Mouse (Mus musculus) kidney, postnatal 0 days (tissue): ENCODE measurements around the gene Rapgef2. TPM values are rescaled to one million over a fixed set of nuclear protein-coding genes. Genes with fewer than 3 reads are reported as not detected.

ENCODE experiments used
- ATAC-seq: fragments of 200-750 bp; cut with Nextera tagmentation; replicated peaks from 2 replicates; pipeline ENCODE4 v1.8.0; 2017; ENCODE audit warnings: low read depth, moderate number of reproducible peaks, moderate TSS enrichment, moderate library complexity; ENCODE audit not compliant: low FRiP score
- DNase-seq: peaks from one replicate; pipeline ENCODE4 v3.0.0-alpha.2; 2016; ENCODE audit warnings: low spot score
- H3K27ac ChIP-seq: fragments of 300-500 bp; sonication (generic); 2 replicates; pipeline ENCODE4 v1.5.1; 2014; ENCODE audit warnings: mild to moderate bottlenecking
- H3K27me3 ChIP-seq: fragments of 300-500 bp; sonication (generic); 2 replicates; pipeline ENCODE4 v1.6.1; 2014; ENCODE audit warnings: low read length, mixed read lengths; ENCODE audit not compliant: insufficient read depth
- H3K36me3 ChIP-seq: fragments of 300-500 bp; sonication (generic); 2 replicates; pipeline ENCODE4 v1.6.1; 2014; ENCODE audit warnings: low read length, mixed read lengths; ENCODE audit not compliant: insufficient read depth
- H3K4me1 ChIP-seq: fragments of 300-500 bp; sonication (generic); replicated peaks from 2 replicates; pipeline ENCODE4 v1.6.1; 2014; ENCODE audit warnings: antibody characterized with exemption, low read length, mixed read lengths; ENCODE audit not compliant: insufficient read depth
- H3K4me2 ChIP-seq: fragments of 300-500 bp; sonication (generic); 2 replicates; pipeline ENCODE4 v1.6.1; 2014; ENCODE audit warnings: mild to moderate bottlenecking, low read length, moderate library complexity, mixed read lengths
- H3K4me3 ChIP-seq: fragments of 300-500 bp; sonication (generic); replicated peaks from 2 replicates; pipeline ENCODE4 v1.5.1; 2014; ENCODE audit warnings: low read depth, low read length
- H3K9ac ChIP-seq: fragments of 300-500 bp; sonication (generic); 2 replicates; pipeline ENCODE4 v1.6.1; 2014; ENCODE audit warnings: low read depth, low read length
- H3K9me3 ChIP-seq: fragments of 300-500 bp; sonication (generic); replicated peaks from 2 replicates; pipeline ENCODE4 v1.6.1; 2016; ENCODE audit warnings: low read length, inconsistent platforms, mixed read lengths
- CTCF ChIP-seq: IDR thresholded peaks from 2 replicates; pipeline ENCODE4 v1.5.1; 2016; ENCODE audit warnings: antibody characterized with exemption, low read depth, mild to moderate bottlenecking, moderate library complexity
- WGBS: fragments of 180-500 bp; shearing (Covaris S2); extraction: QIAGEN DNeasy Blood & Tissue Kit; methylation state at CpG from one replicate; pipeline ENCODE4 v1.1.7; 2014; 5-methylcytosine and 5-hydroxymethylcytosine counted together
- polyA plus RNA-seq: library from polyadenylated mRNA; unstranded; fragments of >200 nt; fragmentation: Nextera tagmentation; extraction: Ambion mirVana; gene quantifications from 2 replicates; pipeline ENCODE4 v1.2.1, GENCODE M21; 2015

The Rapgef2 gene
- polyA plus RNA-seq, 1 experiment from 2014 or later = 4.4 TPM

GRCm38 (mm10) chr3:79110153-79110552 is 176.2 kb downstream of the Rapgef2 start:
- H3K4me3 ChIP-seq = no peak overlapping the region
- H3K4me1 ChIP-seq = no peaks in the 10 kb centered on the region
- H3K27me3 ChIP-seq = no peaks in the 10 kb centered on the region
- H3K27ac ChIP-seq = no peak overlapping the region
- H3K9ac ChIP-seq = no peak overlapping the region
- 98% methylated on average over 6 of the region's 6 CpGs for WGBS
- ATAC-seq (no peak), DNase-seq (no peak)
- TF ChIP-seq CTCF = peak; percentile 55
- no peak overlapping the region for H3K4me2 ChIP-seq
- no peaks in the 10 kb centered on the region for H3K9me3 ChIP-seq
- H3K36me3 ChIP-seq = no peaks in the 10 kb centered on the region

GRCm38 (mm10) chr3:79108246-79108645 is 178.1 kb downstream of the Rapgef2 start:
- H3K4me3 ChIP-seq = no peak overlapping the region
- no peak overlapping the region for H3K4me2 ChIP-seq
- H3K4me1 ChIP-seq = no peaks in the 10 kb centered on the region
- ATAC-seq = no peak
- TF ChIP-seq CTCF = no peak
- no peak for DNase-seq
- H3K36me3 ChIP-seq = no peaks in the 10 kb centered on the region
- no peaks in the 10 kb centered on the region for H3K27me3 ChIP-seq
- no peak overlapping the region for H3K9ac ChIP-seq
- WGBS = 84% methylated on average over 6 of the region's 6 CpGs
- no peak overlapping the region for H3K27ac ChIP-seq
- H3K9me3 ChIP-seq = no peaks in the 10 kb centered on the region

- WGBS = 89% methylated on average over 2 of the region's 2 CpGs
- no peaks in the 10 kb centered on the region for H3K27me3 ChIP-seq
- H3K9ac ChIP-seq = no peak overlapping the region
- H3K9me3 ChIP-seq = no peaks in the 10 kb centered on the region
- H3K27ac ChIP-seq = no peak overlapping the region
- DNase-seq = no peak
- no peak overlapping the region for H3K4me2 ChIP-seq
- TF ChIP-seq CTCF = peak; percentile 27; the same call in 1 of the 2 replicates
- no peaks in the 10 kb centered on the region for H3K36me3 ChIP-seq
- H3K4me3 ChIP-seq = no peak overlapping the region
- H3K4me1 ChIP-seq = no peaks in the 10 kb centered on the region
- no peak for ATAC-seq
Observed at GRCm38 (mm10) chr3:79106360-79106759, 180.0 kb downstream of the Rapgef2 start.

DNA sequence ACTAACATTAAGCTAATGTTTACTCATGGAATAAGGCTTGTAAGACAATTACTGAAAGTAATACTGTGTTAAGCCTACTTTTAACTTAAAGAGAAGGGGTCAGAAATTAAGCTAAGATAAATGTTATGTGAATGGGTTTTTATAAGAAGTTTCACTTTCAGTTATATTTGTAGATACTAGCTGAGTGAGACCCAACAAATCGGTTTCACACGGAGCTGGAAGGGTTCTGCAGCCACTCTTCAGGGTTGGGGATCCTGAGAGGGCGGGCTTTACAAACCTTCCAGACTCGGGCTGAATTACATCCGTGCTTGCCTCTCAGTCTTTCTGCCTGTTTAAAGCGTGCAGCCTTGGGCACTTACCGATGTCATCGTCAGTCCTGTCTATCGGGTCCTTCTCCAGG is 182.7 kb downstream of the Rapgef2 start:
- Histone ChIP-seq H3K4me1 (no peaks in the 10 kb centered on the region), H3K4me3 (no peak overlapping the region), H3K27ac (no peak overlapping the region), H3K36me3 (no peaks in the 10 kb centered on the region), H3K9me3 (no peaks in the 10 kb centered on the region), H3K4me2 (no peak overlapping the region), H3K27me3 (no peaks in the 10 kb centered on the region), H3K9ac (no peak overlapping the region)
- no peak for TF ChIP-seq CTCF
- ATAC-seq = no peak
- 91% methylated on average over 9 of the region's 9 CpGs for WGBS
- DNase-seq = no peak

DNA sequence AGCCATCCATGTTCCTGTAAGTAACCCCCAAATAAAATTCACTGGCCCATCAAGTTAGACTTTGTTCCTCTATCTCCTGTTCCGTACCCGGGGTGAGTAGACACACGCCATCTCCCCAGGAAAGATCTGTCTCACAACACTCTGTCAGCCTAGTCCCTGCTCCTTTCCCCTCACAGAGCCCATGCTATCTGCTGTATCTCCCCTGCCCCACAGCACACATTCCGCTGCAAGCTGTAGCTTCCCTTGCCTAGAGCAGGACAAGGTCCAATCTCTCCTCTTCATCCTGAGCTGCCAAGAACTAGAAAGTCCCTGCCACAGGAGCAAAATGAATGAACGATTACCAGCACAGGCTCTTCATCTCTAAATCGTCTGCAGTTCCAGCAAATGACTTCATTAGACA is 184.6 kb downstream of the Rapgef2 start:
- Histone ChIP-seq H3K36me3 (no peaks in the 10 kb centered on the region), H3K27ac (no peak overlapping the region), H3K9ac (no peak overlapping the region), H3K27me3 (no peaks in the 10 kb centered on the region), H3K4me1 (no peaks in the 10 kb centered on the region), H3K4me2 (no peak overlapping the region), H3K9me3 (no peaks in the 10 kb centered on the region), H3K4me3 (no peak overlapping the region)
- ATAC-seq (no peak), DNase-seq (no peak)
- WGBS = 83% methylated on average over 6 of the region's 6 CpGs
- no peak for TF ChIP-seq CTCF

- ATAC-seq = no peak
- Histone ChIP-seq H3K36me3 (no peaks in the 10 kb centered on the region), H3K4me2 (no peak overlapping the region), H3K9ac (no peak overlapping the region), H3K9me3 (no peaks in the 10 kb centered on the region), H3K4me3 (no peak overlapping the region), H3K27me3 (no peaks in the 10 kb centered on the region), H3K27ac (no peak overlapping the region), H3K4me1 (no peaks in the 10 kb centered on the region)
- WGBS = 94% methylated on average over 7 of the region's 7 CpGs
- DNase-seq = no peak
- TF ChIP-seq CTCF = no peak
Observed at GRCm38 (mm10) chr3:79100831-79101230, 185.5 kb downstream of the Rapgef2 start.

GRCm38 (mm10) chr3:79089091-79089490 is 197.2 kb downstream of the Rapgef2 start:
- no peaks in the 10 kb centered on the region for H3K27me3 ChIP-seq
- no peak overlapping the region for H3K4me2 ChIP-seq
- 75% methylated on average over 7 of the region's 7 CpGs for WGBS
- H3K9ac ChIP-seq = no peak overlapping the region
- no peak for ATAC-seq
- no peak overlapping the region for H3K4me3 ChIP-seq
- no peaks in the 10 kb centered on the region for H3K9me3 ChIP-seq
- no peak for TF ChIP-seq CTCF
- DNase-seq = no peak
- H3K36me3 ChIP-seq = peaks cover 52% of the 10 kb centered on the region
- no peak overlapping the region for H3K27ac ChIP-seq
- no peaks in the 10 kb centered on the region for H3K4me1 ChIP-seq
